Mouse (Mus musculus) G1E (cell line): Measurements from ENCODE around the gene Tsc1. TPM values are rescaled to one million over a fixed set of nuclear protein-coding genes. Genes with fewer than 3 reads are reported as not detected.

Source experiments
- ATAC-seq: 2 replicates; pipeline ENCODE4 v1.8.0; 2016; ENCODE audit warnings: mild to moderate bottlenecking; ENCODE audit not compliant: insufficient number of reproducible peaks, poor library complexity, low FRiP score, severe bottlenecking; ENCODE audit errors: extremely low read depth
- DNase-seq: peaks from one replicate; pipeline ENCODE4 v3.0.0; 2012; ENCODE audit warnings: low spot score
- H3K27me3 ChIP-seq: 2 replicates; pipeline ENCODE4 v1.6.1; 2012; ENCODE audit warnings: mild to moderate bottlenecking, low read length, inconsistent platforms; ENCODE audit not compliant: insufficient read depth
- H3K36me3 ChIP-seq: replicated peaks from 2 replicates; pipeline ENCODE3; 2012; ENCODE audit warnings: mild to moderate bottlenecking, inconsistent platforms
- H3K4me1 ChIP-seq: 2 replicates; pipeline ENCODE4 v1.6.1; 2012; ENCODE audit warnings: low read depth, low read length, inconsistent platforms, mixed read lengths; ENCODE audit not compliant: insufficient read depth
- H3K4me3 ChIP-seq: 2 replicates; pipeline ENCODE4 v1.5.1; 2012; ENCODE audit warnings: low read depth, mild to moderate bottlenecking, inconsistent platforms, low read length, moderate library complexity, mixed read lengths
- H3K9me3 ChIP-seq: replicated peaks from 2 replicates; pipeline ENCODE4 v1.6.1; 2012; ENCODE audit warnings: inconsistent platforms
- CTCF ChIP-seq: IDR thresholded peaks from 2 replicates; pipeline ENCODE4 v1.5.1; 2012; ENCODE audit warnings: low read depth, low read length, inconsistent platforms, mixed read lengths
- GATA1 ChIP-seq: IDR thresholded peaks from 2 replicates; pipeline ENCODE4 v1.6.1; 2012; ENCODE audit warnings: borderline replicate concordance, low read length, inconsistent platforms, mixed read lengths
- GATA2 ChIP-seq: IDR thresholded peaks from 2 replicates; pipeline ENCODE4 v1.6.1; 2012; ENCODE audit warnings: low read depth, low read length, inconsistent platforms, borderline replicate concordance
- POLR2AphosphoS5 ChIP-seq: IDR thresholded peaks from 2 replicates; pipeline ENCODE4 v1.6.1; 2012; ENCODE audit warnings: low read depth, low read length, inconsistent platforms; ENCODE audit not compliant: insufficient replicate concordance
- TAL1 ChIP-seq: conservative IDR thresholded peaks from 2 replicates; pipeline ENCODE4 v1.6.1; 2012; ENCODE audit warnings: low read depth, low read length, inconsistent platforms, mixed read lengths
- polyA plus RNA-seq: library from polyadenylated mRNA; stranded (reverse); fragments of >175 nt; gene quantifications from 2 replicates; pipeline ENCODE4 v1.2.3, GENCODE M21; 2012
- total RNA-seq, 2 experiments: library from RNA; stranded (forward) in 1 of 2; stranded (reverse) in 1 of 2; fragments of 200-1000 nt in 1 of 2; fragments of >200 nt in 1 of 2; fragmentation: Nextera tagmentation in 1 of 2; gene quantifications; 2 replicates each; pipeline ENCODE4 v1.2.3; 2014 to 2017

Tsc1 gene
- total and polyA plus RNA-seq, 3 experiments: 5.8 to 35.7 (median 26.6) TPM

- H3K4me1 ChIP-seq: peaks cover 35% of the 10 kb centered on the region
- no peak for TF ChIP-seq CTCF
- TF ChIP-seq TAL1: no peak
- no peak for TF ChIP-seq POLR2AphosphoS5
- no peak for TF ChIP-seq GATA2
- no peak for TF ChIP-seq GATA1
- H3K27me3 ChIP-seq: no peaks in the 10 kb centered on the region; the same call in none of the 2 replicates
- no peak overlapping the region for H3K4me3 ChIP-seq
- H3K36me3 ChIP-seq: peaks cover 4% of the 10 kb centered on the region
- H3K9me3 ChIP-seq: no peaks in the 10 kb centered on the region
- DNase-seq (no peak), ATAC-seq (no peak)
Observed at GRCm38 (mm10) chr2:28638886-28639285, 2.1 kb upstream of the Tsc1 start.

DNA sequence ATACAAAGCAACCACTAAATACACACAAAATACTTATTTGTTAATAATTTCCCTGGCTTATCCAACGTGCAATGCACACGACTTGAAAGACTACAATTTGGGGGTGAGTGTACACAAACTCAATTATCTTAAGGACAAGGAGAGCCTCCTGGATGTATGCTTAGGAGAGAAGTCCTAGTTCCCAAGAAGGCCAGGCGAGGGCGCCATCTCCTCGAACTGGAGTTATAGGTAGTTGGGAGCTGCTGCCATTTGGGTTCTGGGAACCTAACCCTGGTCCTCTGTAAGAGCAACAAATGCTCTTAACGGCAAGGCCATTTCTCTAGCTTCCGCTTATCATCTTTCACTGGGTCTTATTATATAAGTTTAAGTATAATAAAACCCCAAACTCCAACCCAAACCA lies 1.2 kb upstream of the Tsc1 start:
- TF ChIP-seq GATA2: no peak
- peak; percentile 11; the same call in 1 of the 2 replicates for TF ChIP-seq CTCF
- H3K9me3 ChIP-seq: no peaks in the 10 kb centered on the region
- H3K4me1 ChIP-seq: peaks cover 39% of the 10 kb centered on the region
- peaks cover 4% of the 10 kb centered on the region for H3K36me3 ChIP-seq
- H3K27me3 ChIP-seq: no peaks in the 10 kb centered on the region; the same call in 1 of the 2 replicates
- ATAC-seq (no peak), DNase-seq (no peak)
- H3K4me3 ChIP-seq: no peak overlapping the region

DNA sequence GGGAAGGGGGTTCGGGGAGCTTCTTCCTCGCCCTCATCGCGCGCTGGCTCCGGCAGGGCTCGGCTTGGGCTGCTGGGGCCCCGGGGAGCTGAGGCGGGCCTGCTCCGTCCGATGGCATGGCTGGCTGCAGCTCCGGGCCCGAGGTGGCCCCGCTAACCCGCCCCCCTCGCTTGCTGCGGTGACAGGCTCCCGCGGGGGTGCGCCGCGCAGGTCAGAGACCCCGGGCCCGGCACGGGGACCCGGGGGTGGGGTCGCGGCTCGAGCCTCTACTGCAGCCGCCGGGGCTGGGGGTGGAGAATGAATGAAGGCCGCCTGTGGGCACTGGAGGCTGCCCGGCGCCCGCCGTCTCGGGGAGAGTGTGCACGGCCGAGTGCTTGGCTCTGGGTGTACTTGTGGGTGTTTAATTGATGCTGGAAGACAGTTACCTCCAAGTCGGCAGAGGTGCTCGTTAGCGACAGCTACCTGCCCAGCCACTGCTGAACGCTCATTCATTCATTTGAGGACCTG lies 460 bp downstream of the Tsc1 start:
- H3K4me3 ChIP-seq: peak overlapping the region; percentile 90
- H3K27me3 ChIP-seq: no peaks in the 10 kb centered on the region; the same call in 1 of the 2 replicates
- TF ChIP-seq GATA2 (no peak), CTCF (no peak), POLR2AphosphoS5 (no peak), GATA1 (no peak), TAL1 (no peak)
- DNase-seq (no peak), ATAC-seq (no peak)
- peaks cover 10% of the 10 kb centered on the region for H3K36me3 ChIP-seq
- H3K9me3 ChIP-seq: no peaks in the 10 kb centered on the region
- H3K4me1 ChIP-seq: peaks cover 53% of the 10 kb centered on the region

DNA sequence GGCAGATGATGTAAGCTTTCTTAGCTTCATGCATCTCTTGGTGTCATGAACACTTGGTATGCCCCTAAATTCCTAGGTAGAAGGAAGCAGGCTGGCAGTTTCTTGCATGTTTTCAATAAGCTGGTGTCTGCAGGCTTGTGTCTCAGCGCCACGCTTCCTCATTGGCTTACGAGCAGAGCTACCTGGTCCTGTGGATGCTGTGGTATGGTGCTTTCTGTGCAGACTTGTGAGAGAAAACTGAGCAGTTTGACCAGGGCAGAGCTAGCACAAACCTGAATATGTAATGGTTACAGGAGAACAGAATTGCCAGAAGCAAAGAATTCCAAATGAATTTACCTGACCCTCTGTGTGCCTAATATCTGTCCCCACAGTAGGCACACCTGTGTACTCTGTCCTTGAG lies 2.1 kb downstream of the Tsc1 start:
- Histone ChIP-seq H3K27me3 (no peaks in the 10 kb centered on the region), H3K9me3 (no peaks in the 10 kb centered on the region), H3K4me1 (peaks cover 54% of the 10 kb centered on the region), H3K4me3 (no peak overlapping the region), H3K36me3 (peaks cover 11% of the 10 kb centered on the region)
- DNase-seq (no peak), ATAC-seq (no peak)
- TF ChIP-seq TAL1 (no peak), GATA2 (no peak), GATA1 (no peak), POLR2AphosphoS5 (no peak), CTCF (no peak)

- ATAC-seq (no peak), DNase-seq (no peak)
- no peak for TF ChIP-seq CTCF
- TF ChIP-seq POLR2AphosphoS5: no peak
- TF ChIP-seq GATA2: no peak
- TF ChIP-seq GATA1: no peak
- TF ChIP-seq TAL1: no peak
- Histone ChIP-seq H3K27me3 (no peaks in the 10 kb centered on the region), H3K36me3 (peaks cover 39% of the 10 kb centered on the region), H3K4me3 (no peak overlapping the region), H3K4me1 (peaks cover 26% of the 10 kb centered on the region), H3K9me3 (no peaks in the 10 kb centered on the region)
Observed at GRCm38 (mm10) chr2:28650526-28650925, 9.5 kb downstream of the Tsc1 start.

- Histone ChIP-seq H3K36me3 (peaks cover 54% of the 10 kb centered on the region), H3K4me1 (peaks cover 14% of the 10 kb centered on the region; the same call in 1 of the 2 replicates), H3K27me3 (no peaks in the 10 kb centered on the region), H3K9me3 (no peaks in the 10 kb centered on the region), H3K4me3 (no peak overlapping the region)
- ATAC-seq (no peak), DNase-seq (no peak)
- TF ChIP-seq TAL1 (no peak), GATA2 (no peak), GATA1 (no peak), POLR2AphosphoS5 (no peak), CTCF (no peak)
Observed at GRCm38 (mm10) chr2:28653351-28653750, 12.3 kb downstream of the Tsc1 start.
